Mouse (Mus musculus) heart, embryonic 15.5 days (tissue): ENCODE measurements around the gene Islr2. TPM values are rescaled to one million over a fixed set of nuclear protein-coding genes. Genes with fewer than 3 reads are reported as not detected.

Experiments used
- ATAC-seq: fragments of 200-750 bp; cut with Nextera tagmentation; replicated peaks from 2 replicates; pipeline ENCODE4 v1.8.0; 2017; ENCODE audit warnings: low read depth, moderate TSS enrichment; ENCODE audit not compliant: insufficient number of reproducible peaks, insufficient read depth, low FRiP score
- H3K27ac ChIP-seq: fragments of 300-500 bp; sonication (generic); 2 replicates; pipeline ENCODE4 v1.5.1; 2015; ENCODE audit warnings: mild to moderate bottlenecking, inconsistent platforms
- H3K27me3 ChIP-seq: fragments of 300-500 bp; sonication (generic); 2 replicates; pipeline ENCODE4 v1.6.1; 2015; ENCODE audit warnings: inconsistent platforms
- H3K36me3 ChIP-seq: fragments of 300-500 bp; sonication (generic); 2 replicates; pipeline ENCODE4 v1.6.1; 2015; ENCODE audit warnings: mild to moderate bottlenecking, inconsistent platforms
- H3K4me1 ChIP-seq: fragments of 300-500 bp; sonication (generic); replicated peaks from 2 replicates; pipeline ENCODE4 v1.6.1; 2015; ENCODE audit warnings: inconsistent platforms
- H3K4me2 ChIP-seq: fragments of 300-500 bp; sonication (generic); 2 replicates; pipeline ENCODE4 v1.6.1; 2015; ENCODE audit warnings: inconsistent platforms, mild to moderate bottlenecking, moderate library complexity
- H3K4me3 ChIP-seq: fragments of 300-500 bp; sonication (generic); 2 replicates; pipeline ENCODE4 v1.5.1; 2015; ENCODE audit warnings: mild to moderate bottlenecking, inconsistent platforms
- H3K9ac ChIP-seq: fragments of 300-500 bp; sonication (generic); 2 replicates; pipeline ENCODE4 v1.6.1; 2015; ENCODE audit warnings: mild to moderate bottlenecking, inconsistent platforms
- H3K9me3 ChIP-seq: fragments of 300-500 bp; sonication (generic); replicated peaks from 2 replicates; pipeline ENCODE4 v1.6.1; 2016; ENCODE audit warnings: inconsistent platforms
- WGBS: fragments of 180-500 bp; shearing (Covaris S2); methylation state at CpG from one replicate; pipeline ENCODE4 v1.1.7; 2015; ENCODE audit warnings: mixed read lengths; 5-methylcytosine and 5-hydroxymethylcytosine counted together
- polyA plus RNA-seq: library from polyadenylated mRNA; unstranded; fragments of >200 nt; fragmentation: Nextera tagmentation; extraction: Ambion mirVana; gene quantifications from 2 replicates; pipeline ENCODE4 v1.2.1, GENCODE M21; 2015

Islr2 gene
- polyA plus RNA-seq, 1 experiment from 2014 or later, result not detected

- 55% methylated on average over 6 of the region's 6 CpGs for WGBS
- H3K4me3 ChIP-seq, result no peak overlapping the region
- no peak for ATAC-seq
- no peaks in the 10 kb centered on the region for H3K27me3 ChIP-seq
- H3K4me2 ChIP-seq, result no peak overlapping the region
- H3K9ac ChIP-seq, result no peak overlapping the region
- no peak overlapping the region for H3K27ac ChIP-seq
- H3K4me1 ChIP-seq, result peaks cover 27% of the 10 kb centered on the region
- H3K9me3 ChIP-seq, result no peaks in the 10 kb centered on the region
- H3K36me3 ChIP-seq, result peaks cover 13% of the 10 kb centered on the region
Measured at GRCm38 (mm10) chr9:58216402-58216801, 12.3 kb upstream of the Islr2 start.

DNA sequence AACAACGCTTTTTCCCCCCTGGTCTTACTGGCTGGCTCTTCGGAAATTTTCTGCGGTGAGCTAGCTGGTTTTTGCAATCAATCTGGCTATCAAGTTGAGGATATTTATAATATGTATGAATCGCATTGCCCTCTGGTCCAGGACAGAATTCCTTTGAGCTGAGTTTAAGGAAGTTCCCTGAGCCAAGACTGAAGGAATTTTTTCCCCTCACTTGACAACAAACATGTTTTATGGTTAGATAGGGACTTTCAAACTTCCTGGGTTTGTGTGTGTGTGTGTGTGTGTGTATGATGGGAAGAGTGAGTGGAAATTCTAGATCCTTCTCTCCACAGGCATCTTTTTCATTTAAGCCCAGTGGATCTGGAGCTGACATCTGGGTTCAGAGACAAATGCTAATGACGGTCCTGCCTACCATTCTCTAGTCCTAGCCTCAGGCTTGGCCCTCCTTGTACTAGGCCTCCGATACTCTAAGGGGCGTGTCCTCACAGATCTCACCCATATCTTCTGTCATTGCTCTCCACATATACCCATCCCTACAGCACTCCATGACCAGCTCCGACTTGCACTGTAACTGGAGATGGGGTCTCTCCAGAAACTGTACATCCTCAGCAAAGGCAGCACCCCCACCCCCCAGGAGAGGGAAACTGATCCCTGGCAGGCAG, 10.5 kb upstream of the Islr2 start:
- ATAC-seq, result 0 out of 2 replicates have a peak, but pooled peaks have one; percentile 37
- Histone ChIP-seq H3K27ac (peak overlapping the region; percentile 53), H3K4me1 (peaks cover 40% of the 10 kb centered on the region), H3K9ac (no peak overlapping the region), H3K27me3 (no peaks in the 10 kb centered on the region), H3K36me3 (0 out of 2 replicates have a peak, but pooled peaks cover 2% of the 10 kb centered on the region), H3K4me2 (no peak overlapping the region), H3K4me3 (no peak overlapping the region), H3K9me3 (no peaks in the 10 kb centered on the region)
- 47% methylated on average over 8 of the region's 8 CpGs for WGBS

GRCm38 (mm10) chr9:58213865-58214264, 9.7 kb upstream of the Islr2 start:
- H3K36me3 ChIP-seq, result no peaks in the 10 kb centered on the region
- ATAC-seq, result peak; percentile 45; the same call in 1 of the 2 replicates
- H3K9ac ChIP-seq, result no peak overlapping the region
- H3K9me3 ChIP-seq, result no peaks in the 10 kb centered on the region
- 14% methylated on average over 5 of the region's 5 CpGs for WGBS
- H3K4me3 ChIP-seq, result no peak overlapping the region
- peaks cover 40% of the 10 kb centered on the region for H3K4me1 ChIP-seq
- H3K4me2 ChIP-seq, result 0 out of 2 replicates have a peak overlapping the region, but pooled peaks have one; percentile 6
- no peaks in the 10 kb centered on the region for H3K27me3 ChIP-seq
- peak overlapping the region; percentile 38 for H3K27ac ChIP-seq

DNA sequence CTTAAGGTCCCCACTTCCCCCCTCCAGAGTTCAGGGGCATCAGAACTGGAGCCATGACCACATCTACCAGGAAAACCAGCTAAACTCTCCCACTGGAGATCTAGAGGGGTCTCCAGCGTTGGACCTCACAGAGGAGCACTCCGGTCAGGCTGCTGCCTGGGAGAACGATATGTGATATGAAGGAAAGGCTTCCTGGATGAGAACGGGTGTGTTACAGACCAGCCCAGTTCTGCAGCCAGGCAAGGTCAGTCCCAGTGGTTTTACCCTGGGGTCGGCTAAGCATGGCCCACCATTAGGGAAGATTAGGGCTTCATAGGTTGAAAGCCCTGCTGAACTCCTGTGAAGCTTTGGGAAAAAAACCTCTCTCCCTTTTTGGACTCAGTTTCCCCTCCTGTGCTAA, 9.3 kb upstream of the Islr2 start:
- no peak overlapping the region for H3K4me2 ChIP-seq
- H3K27ac ChIP-seq, result no peak overlapping the region; the same call in 1 of the 2 replicates
- H3K4me1 ChIP-seq, result peaks cover 40% of the 10 kb centered on the region
- ATAC-seq, result no peak
- no peaks in the 10 kb centered on the region for H3K36me3 ChIP-seq
- H3K27me3 ChIP-seq, result no peaks in the 10 kb centered on the region
- H3K9ac ChIP-seq, result no peak overlapping the region
- WGBS, result 58% methylated on average over 5 of the region's 5 CpGs
- H3K4me3 ChIP-seq, result no peak overlapping the region
- H3K9me3 ChIP-seq, result no peaks in the 10 kb centered on the region

- Histone ChIP-seq H3K4me3 (no peak overlapping the region), H3K36me3 (no peaks in the 10 kb centered on the region), H3K27me3 (no peaks in the 10 kb centered on the region), H3K27ac (no peak overlapping the region), H3K4me2 (no peak overlapping the region), H3K4me1 (peaks cover 39% of the 10 kb centered on the region), H3K9me3 (no peaks in the 10 kb centered on the region), H3K9ac (no peak overlapping the region)
- WGBS, result 28% methylated on average over 2 of the region's 2 CpGs
- ATAC-seq, result no peak
Measured at GRCm38 (mm10) chr9:58210304-58210627, 6.1 kb upstream of the Islr2 start.

- no peaks in the 10 kb centered on the region for H3K36me3 ChIP-seq
- no peak overlapping the region for H3K9ac ChIP-seq
- H3K4me1 ChIP-seq, result peaks cover 38% of the 10 kb centered on the region
- WGBS, result 80% methylated on average over 8 of the region's 8 CpGs
- no peaks in the 10 kb centered on the region for H3K9me3 ChIP-seq
- no peak overlapping the region for H3K4me3 ChIP-seq
- no peak overlapping the region for H3K27ac ChIP-seq
- no peaks in the 10 kb centered on the region; the same call in 1 of the 2 replicates for H3K27me3 ChIP-seq
- no peak overlapping the region for H3K4me2 ChIP-seq
- no peak for ATAC-seq
Measured at GRCm38 (mm10) chr9:58209462-58210303, 5.6 kb upstream of the Islr2 start.

GRCm38 (mm10) chr9:58206013-58206412, 1.9 kb upstream of the Islr2 start:
- Histone ChIP-seq H3K9ac (no peak overlapping the region), H3K4me2 (no peak overlapping the region), H3K27ac (no peak overlapping the region), H3K4me1 (peaks cover 38% of the 10 kb centered on the region), H3K9me3 (no peaks in the 10 kb centered on the region), H3K4me3 (no peak overlapping the region), H3K27me3 (peaks cover 31% of the 10 kb centered on the region), H3K36me3 (no peaks in the 10 kb centered on the region)
- ATAC-seq, result no peak
- 81% methylated on average over 7 of the region's 7 CpGs for WGBS

DNA sequence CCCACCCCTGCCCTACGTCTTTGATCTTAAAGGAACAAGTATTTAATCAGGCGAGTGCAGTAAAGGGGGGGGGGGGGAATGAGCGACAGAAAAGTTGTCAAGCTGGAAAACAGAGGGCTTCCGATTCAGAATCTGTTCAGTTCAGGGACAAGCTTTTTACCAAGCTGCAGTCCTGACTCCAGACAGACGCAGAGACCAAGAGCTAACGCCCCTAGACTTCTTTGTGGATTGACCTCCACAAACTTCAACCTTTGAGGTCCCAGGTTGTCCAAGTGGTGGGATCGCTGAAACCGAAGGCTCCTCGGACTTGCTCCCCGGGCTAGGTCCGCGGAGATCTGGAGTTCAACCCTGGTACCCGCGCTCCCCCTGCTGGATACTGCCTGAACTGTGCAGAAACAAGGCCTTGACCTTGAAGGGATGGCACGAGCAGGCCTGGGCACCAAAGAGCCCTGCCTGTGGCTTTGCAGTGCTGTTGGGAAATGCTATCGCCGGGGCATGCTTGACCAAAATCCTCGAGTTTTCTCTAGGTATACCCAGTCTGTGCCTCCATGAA, 405 bp upstream of the Islr2 start:
- Histone ChIP-seq H3K36me3 (no peaks in the 10 kb centered on the region), H3K9ac (0 out of 2 replicates have a peak overlapping the region, but pooled peaks have one; percentile 33), H3K27me3 (peaks cover 46% of the 10 kb centered on the region), H3K4me2 (peak overlapping the region; percentile 76), H3K4me3 (peak overlapping the region; percentile 54), H3K4me1 (peaks cover 31% of the 10 kb centered on the region), H3K9me3 (no peaks in the 10 kb centered on the region), H3K27ac (no peak overlapping the region)
- peak; percentile 70 for ATAC-seq
- 1% methylated on average over 18 of the region's 18 CpGs for WGBS

- Histone ChIP-seq H3K27me3 (peaks cover 63% of the 10 kb centered on the region), H3K4me2 (no peak overlapping the region), H3K9me3 (no peaks in the 10 kb centered on the region), H3K4me1 (peaks cover 46% of the 10 kb centered on the region), H3K36me3 (no peaks in the 10 kb centered on the region), H3K9ac (no peak overlapping the region), H3K27ac (no peak overlapping the region), H3K4me3 (no peak overlapping the region)
- ATAC-seq, result no peak
- whole genome bisulfite sequencing, result 6% methylated on average over 14 of the region's 14 CpGs
Measured at GRCm38 (mm10) chr9:58202676-58203453, 1.3 kb downstream of the Islr2 start.

GRCm38 (mm10) chr9:58201861-58202549, 2.1 kb downstream of the Islr2 start:
- no peak overlapping the region for H3K9ac ChIP-seq
- WGBS, result 2% methylated on average over 37 of the region's 37 CpGs
- ATAC-seq, result no peak
- peaks cover 54% of the 10 kb centered on the region for H3K4me1 ChIP-seq
- peak overlapping the region; percentile 28; the same call in 1 of the 2 replicates for H3K4me2 ChIP-seq
- H3K27me3 ChIP-seq, result peaks cover 71% of the 10 kb centered on the region
- H3K36me3 ChIP-seq, result no peaks in the 10 kb centered on the region
- peak overlapping the region; percentile 13; the same call in 1 of the 2 replicates for H3K4me3 ChIP-seq
- H3K27ac ChIP-seq, result no peak overlapping the region
- H3K9me3 ChIP-seq, result no peaks in the 10 kb centered on the region
